Mouse (Mus musculus) liver, embryonic 14.5 days (tissue): ENCODE measurements around the gene Clec18a. TPM values are rescaled to one million over a fixed set of nuclear protein-coding genes. Genes with fewer than 3 reads are reported as not detected.
"Not testable (repeated sequence)": the region's sequence is repeated elsewhere in the genome, so short reads cannot be mapped to it uniquely, and the experiment has no call there.

ENCODE experiments used
- ATAC-seq: fragments of 200-750 bp; cut with Nextera tagmentation; 2 replicates; pipeline ENCODE4 v1.8.0; 2017; ENCODE audit warnings: moderate number of reproducible peaks, mild to moderate bottlenecking, moderate library complexity; ENCODE audit not compliant: insufficient read depth
- DNase-seq, 3 experiments: peaks; one replicate each; pipeline ENCODE4 v3.0.0-alpha.2; 2012 to 2013; ENCODE audit warnings: low read depth in 3 of 3, low spot score in 3 of 3
- H3K27ac ChIP-seq: fragments of 300-500 bp; sonication (generic); 2 replicates; pipeline ENCODE4 v1.5.1; 2014; ENCODE audit warnings: moderate library complexity, mild to moderate bottlenecking, control low read depth, inconsistent platforms
- H3K27me3 ChIP-seq: fragments of 300-500 bp; sonication (generic); 2 replicates; pipeline ENCODE4 v1.6.1; 2014; ENCODE audit warnings: mild to moderate bottlenecking, low read length, moderate library complexity; ENCODE audit not compliant: control insufficient read depth, insufficient read depth
- H3K36me3 ChIP-seq: fragments of 300-500 bp; sonication (generic); replicated peaks from 2 replicates; pipeline ENCODE4 v1.6.1; 2014; ENCODE audit warnings: low read depth; ENCODE audit not compliant: control insufficient read depth, insufficient read depth
- H3K4me1 ChIP-seq, 2 experiments: fragments of 200-500 bp in 1 of 2; fragments of 300-500 bp in 1 of 2; sonication (generic) in 1 of 2; replicated peaks; 2 replicates each; pipeline ENCODE4 v1.6.1; 2012 to 2014; ENCODE audit warnings: antibody characterized with exemption in 1 of 2, inconsistent platforms in 1 of 2, low read length in 1 of 2; ENCODE audit not compliant: control insufficient read depth in 2 of 2, insufficient read depth in 2 of 2
- H3K4me2 ChIP-seq: fragments of 300-500 bp; sonication (generic); 2 replicates; pipeline ENCODE4 v1.6.1; 2014; ENCODE audit warnings: low read depth, mild to moderate bottlenecking, control low read depth, moderate library complexity
- H3K4me3 ChIP-seq, 2 experiments: fragments of 200-500 bp in 1 of 2; fragments of 300-500 bp in 1 of 2; sonication (generic) in 1 of 2; 2 replicates each; pipeline ENCODE4 v1.5.1; 2012 to 2014; ENCODE audit warnings: low read depth in 2 of 2, low read length in 2 of 2, mild to moderate bottlenecking in 2 of 2, control low read depth in 1 of 2, inconsistent platforms in 1 of 2, moderate library complexity in 1 of 2; ENCODE audit not compliant: insufficient read depth in 1 of 2
- H3K9ac ChIP-seq: fragments of 300-500 bp; sonication (generic); replicated peaks from 2 replicates; pipeline ENCODE4 v1.6.1; 2014; ENCODE audit warnings: mild to moderate bottlenecking, control low read depth, moderate library complexity
- H3K9me3 ChIP-seq: fragments of 300-500 bp; sonication (generic); 2 replicates; pipeline ENCODE4 v1.6.1; 2016; ENCODE audit warnings: low read length, mixed read lengths; ENCODE audit not compliant: control insufficient read depth
- CTCF ChIP-seq: IDR thresholded peaks from 2 replicates; pipeline ENCODE4 v1.5.1; 2016; ENCODE audit warnings: antibody characterized with exemption, low read depth, control low read depth
- EP300 ChIP-seq: IDR thresholded peaks from 2 replicates; pipeline ENCODE4 v1.6.1; 2016; ENCODE audit warnings: antibody characterized with exemption, low read depth
- WGBS: fragments of 180-500 bp; shearing (Covaris S2); extraction: QIAGEN DNeasy Blood & Tissue Kit; methylation state at CpG from one replicate; pipeline ENCODE4 v1.1.7; 2014; ENCODE audit not compliant: insufficient replicate concordance; 5-methylcytosine and 5-hydroxymethylcytosine counted together
- polyA plus RNA-seq, 2 experiments: library from polyadenylated mRNA; depleted of rRNA in 1 of 2; stranded (reverse) in 1 of 2; unstranded in 1 of 2; fragments of >200 nt; fragmentation: Nextera tagmentation in 1 of 2; extraction: Ambion mirVana in 1 of 2; gene quantifications; 2 replicates each; pipeline versions ENCODE4 v1.2.1 to v1.2.3; 2012 to 2014

Gene Clec18a
- polyA plus RNA-seq (2012; rRNA removed) (not detected in 2 replicates), polyA plus RNA-seq (2014; fragmentation: Nextera tagmentation; extraction: Ambion mirVana) (not detected in 2 replicates)

DNA sequence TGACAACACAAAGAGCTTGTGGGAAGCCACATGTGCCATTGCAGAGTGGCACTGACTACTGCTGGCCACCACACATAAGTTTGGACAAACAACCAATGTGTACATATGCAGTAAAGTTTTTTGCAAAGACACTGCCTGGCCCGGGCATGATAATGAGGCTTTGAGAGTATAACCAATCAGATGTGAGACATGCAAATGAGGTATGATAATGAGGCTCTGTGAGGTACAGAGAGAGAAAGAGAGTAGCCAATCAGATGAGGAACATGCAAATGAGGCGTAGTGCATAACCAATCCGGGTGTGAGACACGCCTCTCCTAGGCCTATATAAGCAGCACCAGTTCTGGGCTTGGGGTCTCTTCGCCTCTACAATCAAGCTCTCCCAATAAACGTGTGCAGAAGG is at the start of gene Clec18a:
TSS of gene Clec18a (minus strand) at position 101 of the 400 bp plus-strand sequence.
- not testable (repeated sequence) for H3K36me3 ChIP-seq, H3K9ac ChIP-seq, DNase-seq, H3K9me3 ChIP-seq, H3K4me3 ChIP-seq, ATAC-seq, H3K27ac ChIP-seq, H3K4me1 ChIP-seq, H3K27me3 ChIP-seq, H3K4me2 ChIP-seq
- 74% methylated on average over 5 of the region's 6 CpGs for WGBS

DNA sequence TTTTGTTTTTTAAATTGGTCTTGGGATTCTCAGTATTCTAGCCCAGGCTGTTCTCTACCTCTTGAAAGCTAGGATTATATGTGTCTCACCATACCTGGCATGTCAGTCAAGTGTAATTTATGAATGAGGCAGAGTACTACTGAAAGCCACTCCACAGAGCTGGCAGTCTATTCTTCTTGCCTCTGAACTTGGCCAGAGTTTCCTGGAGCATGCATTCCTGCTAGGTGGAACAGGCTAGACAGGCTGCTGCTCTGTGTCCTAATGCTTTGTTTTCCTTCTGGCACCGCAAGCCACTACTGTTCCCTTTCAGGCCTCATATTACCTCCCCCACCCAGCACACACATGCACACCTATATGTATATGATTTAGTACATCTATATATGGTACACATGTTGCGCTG is 38.5 kb upstream of the Clec18a start:
- Histone ChIP-seq H3K36me3 (peaks cover 7% of the 10 kb centered on the region; the same call in 1 of the 2 replicates), H3K9me3 (no peaks in the 10 kb centered on the region), H3K4me1 (no peaks in the 10 kb centered on the region), H3K4me3 (no peak overlapping the region), H3K4me2 (no peak overlapping the region), H3K9ac (no peak overlapping the region), H3K27me3 (no peaks in the 10 kb centered on the region), H3K27ac (no peak overlapping the region)
- 77% methylated on average over 2 of the region's 2 CpGs for WGBS
- ATAC-seq (no peak), DNase-seq (no peak)
- TF ChIP-seq EP300, result no peak
- no peak for TF ChIP-seq CTCF

DNA sequence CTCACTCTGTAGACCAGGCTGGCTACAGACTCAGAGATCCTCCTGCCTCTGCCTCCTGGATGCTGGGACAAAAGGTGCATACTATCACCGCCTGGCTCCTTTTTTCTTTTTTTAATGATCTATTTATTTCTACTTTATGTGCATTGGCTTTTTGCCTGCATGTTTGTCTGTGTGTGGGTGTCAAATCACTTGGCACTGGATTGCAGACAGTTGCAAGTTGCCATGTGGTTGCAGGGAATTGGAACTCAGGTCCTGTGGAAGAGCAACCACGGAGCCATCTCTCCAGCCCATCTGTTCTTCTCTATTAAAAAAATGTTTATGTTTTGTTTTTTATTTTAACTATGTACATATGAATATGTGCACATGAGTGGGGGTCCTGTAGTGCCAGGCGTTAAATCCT is 27.3 kb upstream of the Clec18a start:
- TF ChIP-seq CTCF (no peak), EP300 (no peak)
- Histone ChIP-seq H3K27me3 (no peaks in the 10 kb centered on the region), H3K4me2 (no peak overlapping the region), H3K27ac (no peak overlapping the region), H3K36me3 (no peaks in the 10 kb centered on the region; the same call in none of the 2 replicates), H3K4me1 (no peaks in the 10 kb centered on the region), H3K4me3 (no peak overlapping the region), H3K9me3 (no peaks in the 10 kb centered on the region), H3K9ac (no peak overlapping the region)
- ATAC-seq (no peak), DNase-seq (no peak)
- WGBS, result 82% methylated on average over 3 of the region's 3 CpGs

DNA sequence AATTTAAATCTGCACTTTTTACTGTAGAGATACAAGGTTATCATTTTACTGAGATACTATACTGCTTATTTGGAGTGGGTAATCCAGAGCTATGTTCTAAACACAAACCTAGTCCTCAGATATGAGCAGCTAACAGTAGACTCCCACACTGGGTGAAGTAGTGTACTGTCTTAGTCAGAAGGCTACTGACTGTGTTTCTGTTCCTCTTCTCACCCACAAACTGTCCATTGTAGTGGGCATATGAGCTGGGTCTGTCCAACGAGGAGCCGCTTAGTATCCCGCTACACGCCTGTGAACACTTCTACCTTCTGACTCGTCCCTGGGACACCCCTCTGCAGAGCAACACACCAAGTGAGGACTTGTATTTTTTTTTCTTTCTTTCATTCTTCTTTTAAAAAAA is 22.7 kb upstream of the Clec18a start:
- 77% methylated on average over 5 of the region's 5 CpGs for WGBS
- H3K36me3 ChIP-seq, result no peaks in the 10 kb centered on the region; the same call in 1 of the 2 replicates

DNA sequence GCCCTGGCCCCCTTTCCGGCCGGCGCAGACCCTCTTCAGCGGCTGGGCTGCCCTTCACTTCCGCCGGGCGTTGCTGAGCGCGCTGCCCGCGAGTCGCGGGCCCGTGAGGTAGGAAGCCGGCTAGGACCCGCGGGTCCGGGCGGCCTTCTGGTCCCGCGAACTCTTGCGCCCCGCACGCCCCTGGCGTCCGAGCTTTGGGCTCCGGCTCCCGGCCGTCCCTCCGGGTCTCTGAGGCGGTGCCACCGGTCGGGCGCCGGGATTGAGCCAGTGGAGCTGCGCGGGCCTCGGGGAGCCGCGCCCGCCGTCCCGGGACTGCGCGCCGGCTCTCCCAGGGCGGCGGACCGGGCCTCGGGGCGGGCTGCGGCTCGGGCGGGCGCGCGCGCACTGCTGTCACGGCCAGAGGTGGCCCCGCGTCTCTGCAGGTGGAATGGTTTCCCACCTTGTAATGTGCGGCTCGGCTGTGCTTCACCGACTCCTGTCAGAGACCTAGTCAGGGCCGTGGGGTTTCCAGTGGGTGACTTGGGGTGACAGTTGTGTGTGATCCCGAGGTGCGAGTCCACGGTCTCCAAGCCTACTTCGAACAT is 2.6 kb upstream of the Clec18a start:
- not testable (repeated sequence) for H3K27me3 ChIP-seq, DNase-seq, H3K27ac ChIP-seq, H3K36me3 ChIP-seq, H3K4me1 ChIP-seq, H3K9me3 ChIP-seq
- WGBS, result under 1% methylated on average over 51 of the region's 69 CpGs
- H3K9ac ChIP-seq, result peak overlapping the region; percentile 52
- ATAC-seq, result peak; percentile 78
- H3K4me2 ChIP-seq, result peak overlapping the region; percentile 73
- H3K4me3 ChIP-seq, result peak overlapping the region; percentile 59 to 80

More for the DNA sequence above, 22.7 kb upstream of the Clec18a start:
- Histone ChIP-seq H3K27ac (no peak overlapping the region), H3K4me3 (no peak overlapping the region), H3K4me1 (no peaks in the 10 kb centered on the region), H3K4me2 (no peak overlapping the region), H3K9me3 (no peaks in the 10 kb centered on the region), H3K27me3 (no peaks in the 10 kb centered on the region), H3K9ac (no peak overlapping the region)
- TF ChIP-seq CTCF (no peak), EP300 (no peak)
- ATAC-seq, result no peak
- DNase-seq, result no peak
